Mouse (Mus musculus): ENCODE data around the gene Lpcat2. TPM values are rescaled to one million over a fixed set of nuclear protein-coding genes. Genes with fewer than 3 reads are reported as not detected.

Gene Lpcat2
- polyA plus RNA-seq, 1 experiment from 2014 or later: 29.4 TPM

DNA sequence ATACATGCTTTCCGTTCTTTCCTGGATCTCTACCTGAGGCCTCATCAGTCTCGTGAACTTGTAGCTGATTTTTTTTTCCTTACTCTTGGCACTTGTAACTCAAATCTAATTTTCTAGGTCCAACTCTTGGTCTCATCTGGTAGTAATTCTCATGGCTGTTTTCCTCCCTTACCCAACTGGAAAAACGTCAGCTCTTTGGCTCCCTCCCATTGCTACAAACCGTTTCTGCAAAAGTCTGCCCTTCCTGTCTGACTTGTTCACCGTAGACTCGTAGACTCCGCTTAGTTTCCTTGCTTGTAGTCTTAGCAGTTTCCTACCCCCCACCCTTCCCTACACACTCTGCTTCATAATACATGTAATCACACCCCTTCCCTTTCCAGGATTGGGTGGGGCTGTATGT lies 58.3 kb downstream of the Lpcat2 start:
- Histone ChIP-seq H3K79me2 (ENCODE audit: inconsistent target) (no peaks in the 10 kb centered on the region), H3K36me3 (ENCODE audit: inconsistent target) (peaks cover 42% of the 10 kb centered on the region), H3K27ac (no peak overlapping the region), H3K4me3 (ENCODE audit: inconsistent target) (no peak overlapping the region)
- 85% methylated on average over 7 of the region's 7 CpGs for WGBS (ENCODE audit: missing documents)

- Histone ChIP-seq H3K79me2 (ENCODE audit: inconsistent target) (no peaks in the 10 kb centered on the region), H3K27ac (no peak overlapping the region), H3K36me3 (ENCODE audit: inconsistent target) (peaks cover 50% of the 10 kb centered on the region), H3K4me3 (ENCODE audit: inconsistent target) (no peak overlapping the region)
- WGBS (ENCODE audit: missing documents): 74% methylated on average over 3 of the region's 3 CpGs
Observed at GRCm38 (mm10) chr8:92916082-92916481, 60.9 kb downstream of the Lpcat2 start.

DNA sequence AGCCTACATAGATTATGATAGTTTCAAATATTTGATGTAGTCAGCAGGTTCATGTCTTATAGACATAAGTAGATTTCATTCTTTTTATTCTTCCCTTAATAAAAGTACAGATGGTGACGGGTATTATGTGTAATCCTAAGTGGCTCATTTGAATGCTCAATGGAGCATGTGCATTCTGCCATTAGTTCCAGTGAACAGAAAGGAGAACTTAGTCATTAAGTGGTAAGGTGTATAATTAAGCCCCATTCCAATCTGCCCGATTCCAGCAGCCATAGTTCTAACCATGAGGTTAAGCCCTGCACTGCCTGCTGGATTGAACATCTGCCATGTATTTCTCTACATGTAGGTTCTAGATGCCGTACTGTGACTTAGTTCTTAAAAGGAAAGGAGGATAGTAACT lies 66.6 kb downstream of the Lpcat2 start:
- WGBS (ENCODE audit: missing documents): 96% methylated on average over 3 of the region's 3 CpGs
- Histone ChIP-seq H3K79me2 (ENCODE audit: inconsistent target) (no peaks in the 10 kb centered on the region), H3K27ac (no peak overlapping the region)

GRCm38 (mm10) chr8:92928986-92929385 lies 73.8 kb downstream of the Lpcat2 start:
- WGBS (ENCODE audit: missing documents): 89% methylated on average over 4 of the region's 4 CpGs
- H3K36me3 ChIP-seq (ENCODE audit: inconsistent target): no peaks in the 10 kb centered on the region
- no peaks in the 10 kb centered on the region for H3K79me2 ChIP-seq (ENCODE audit: inconsistent target)
- H3K27ac ChIP-seq: no peak overlapping the region
- H3K4me3 ChIP-seq (ENCODE audit: inconsistent target): no peak overlapping the region

More for the DNA sequence above, 66.6 kb downstream of the Lpcat2 start:
- Histone ChIP-seq H3K36me3 (ENCODE audit: inconsistent target) (peaks cover 15% of the 10 kb centered on the region), H3K4me3 (ENCODE audit: inconsistent target) (no peak overlapping the region)

DNA sequence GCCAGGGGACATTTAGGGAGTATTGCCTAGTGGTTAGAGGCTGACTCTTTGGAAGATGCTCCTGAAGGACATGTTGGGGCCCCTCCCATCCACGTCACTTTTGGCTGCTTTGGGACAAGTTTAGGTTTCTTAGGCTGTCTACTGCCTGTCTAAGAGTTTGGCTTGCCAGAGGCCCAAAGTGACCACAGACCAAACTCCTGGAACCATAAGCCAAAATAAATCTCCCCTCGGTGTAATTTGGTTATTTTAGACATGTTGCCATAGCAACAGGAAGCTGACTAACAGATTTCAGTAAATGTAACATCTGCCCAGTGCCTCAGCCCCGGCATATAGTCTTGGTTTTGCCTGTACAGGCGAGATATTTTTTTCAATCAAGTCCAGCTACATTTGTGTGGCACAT lies 82.9 kb downstream of the Lpcat2 start:
- Histone ChIP-seq H3K4me3 (ENCODE audit: inconsistent target) (no peak overlapping the region), H3K27ac (no peak overlapping the region), H3K36me3 (ENCODE audit: inconsistent target) (no peaks in the 10 kb centered on the region), H3K79me2 (ENCODE audit: inconsistent target) (no peaks in the 10 kb centered on the region)
- WGBS (ENCODE audit: missing documents): 64% methylated on average over 4 of the region's 4 CpGs

DNA sequence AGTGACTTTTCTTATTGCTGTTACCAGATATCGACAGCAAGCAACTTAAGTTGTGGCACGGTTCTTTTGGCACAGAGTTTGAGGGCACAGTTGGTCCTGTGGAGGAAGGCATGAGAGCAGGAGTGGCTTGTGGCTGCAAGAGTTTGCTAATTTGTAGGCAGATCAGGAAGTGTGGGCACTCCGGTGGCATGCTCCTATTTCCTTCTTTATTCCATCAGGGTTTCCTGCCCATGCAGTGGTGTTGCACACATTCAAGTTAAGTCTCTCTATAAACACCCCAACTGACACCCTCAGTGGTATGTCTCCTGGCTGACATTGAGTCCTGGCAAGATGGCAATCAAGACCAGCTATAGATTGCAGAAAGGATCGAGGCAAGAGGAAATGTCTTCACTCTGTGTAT lies 93.9 kb downstream of the Lpcat2 start:
- H3K27ac ChIP-seq: no peak overlapping the region
- H3K79me2 ChIP-seq (ENCODE audit: inconsistent target): no peaks in the 10 kb centered on the region
- 8% methylated on average over 4 of the region's 4 CpGs for WGBS (ENCODE audit: missing documents)
- no peaks in the 10 kb centered on the region for H3K36me3 ChIP-seq (ENCODE audit: inconsistent target)
- no peak overlapping the region for H3K4me3 ChIP-seq (ENCODE audit: inconsistent target)

DNA sequence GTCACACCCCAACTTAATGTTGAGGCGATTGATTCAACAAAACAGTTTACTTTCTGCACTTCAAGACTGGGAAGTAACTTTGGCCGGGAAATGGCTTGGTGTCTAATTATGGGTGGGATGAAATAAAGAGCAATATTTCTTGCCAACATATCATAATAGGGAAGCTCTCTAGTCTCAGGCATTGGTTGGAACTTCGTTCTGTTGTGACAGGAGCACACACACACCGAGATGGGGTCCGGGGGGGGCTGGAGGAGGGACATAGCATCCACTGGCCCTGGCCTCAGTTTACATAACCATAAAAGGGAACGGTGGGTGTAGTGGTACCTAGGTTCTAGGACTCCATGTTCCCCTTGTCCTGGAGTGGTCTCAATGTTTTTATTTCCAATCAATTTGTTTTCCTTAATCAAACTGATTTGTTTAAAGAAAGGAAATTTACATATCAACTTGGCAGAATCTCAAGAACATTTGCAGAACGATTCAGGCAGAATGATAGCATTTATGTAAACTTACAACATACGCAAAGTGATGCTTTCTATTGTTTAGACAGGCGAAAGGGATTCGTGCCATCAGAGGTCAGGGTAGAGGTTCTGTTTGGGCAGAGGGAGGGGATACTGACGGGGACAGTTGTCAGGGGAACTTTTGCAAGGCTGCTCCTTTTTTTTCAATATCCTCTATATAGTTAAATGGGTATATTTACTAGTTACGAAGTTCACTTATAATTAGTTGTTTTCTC lies 95.7 kb downstream of the Lpcat2 start:
- Histone ChIP-seq H3K4me3 (ENCODE audit: inconsistent target) (no peak overlapping the region), H3K79me2 (ENCODE audit: inconsistent target) (no peaks in the 10 kb centered on the region), H3K27ac (no peak overlapping the region), H3K36me3 (ENCODE audit: inconsistent target) (no peaks in the 10 kb centered on the region)
- WGBS (ENCODE audit: missing documents): 74% methylated on average over 11 of the region's 12 CpGs

DNA sequence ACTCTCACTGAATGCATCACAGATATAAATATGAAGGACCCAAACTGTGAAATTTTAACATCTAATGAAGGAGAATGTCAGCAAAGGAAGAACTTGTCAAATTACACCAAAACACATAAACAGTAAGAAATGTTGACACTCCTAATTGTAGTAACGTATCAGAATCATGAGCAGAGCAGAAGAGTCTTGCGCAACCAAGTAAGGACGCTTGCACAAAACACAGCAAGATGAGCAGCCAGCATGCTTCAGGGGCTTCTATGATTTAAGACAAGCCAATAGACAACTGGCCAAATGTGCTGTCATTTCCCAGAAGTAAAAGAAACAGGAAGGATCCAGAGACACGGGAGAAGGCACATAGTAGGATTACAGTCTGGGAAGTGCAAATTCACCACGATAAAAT lies 98.9 kb downstream of the Lpcat2 start:
- no peak overlapping the region for H3K27ac ChIP-seq
- no peak overlapping the region for H3K4me3 ChIP-seq (ENCODE audit: inconsistent target)
- 39% methylated on average over 5 of the region's 5 CpGs for WGBS (ENCODE audit: missing documents)
- no peaks in the 10 kb centered on the region for H3K79me2 ChIP-seq (ENCODE audit: inconsistent target)
- H3K36me3 ChIP-seq (ENCODE audit: inconsistent target): no peaks in the 10 kb centered on the region

DNA sequence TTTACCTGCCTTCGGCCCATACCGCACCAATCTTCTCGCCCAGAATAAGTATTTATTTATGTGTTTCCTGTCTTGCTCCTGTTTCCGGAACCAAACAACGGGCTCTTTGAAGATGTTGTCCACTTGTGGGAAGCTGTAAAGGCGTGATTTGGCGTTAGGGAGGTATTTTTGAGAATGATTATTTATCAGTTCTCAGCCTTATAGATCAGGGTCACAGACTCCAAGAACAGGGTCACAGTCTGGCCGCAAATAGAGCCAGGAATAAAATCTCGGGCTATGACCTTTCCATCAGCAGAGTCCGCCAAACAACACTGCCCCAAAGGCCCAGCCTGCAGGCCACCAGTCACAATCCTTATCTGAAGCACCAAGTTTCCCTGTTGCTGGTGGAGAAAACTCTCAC lies 104.6 kb downstream of the Lpcat2 start, which contains the start of gene Slc6a2:
TSS of gene Slc6a2 (plus strand) at position 301 of the 400 bp plus-strand sequence.
- Histone ChIP-seq H3K27ac (no peak within 1 kb of the TSS), H3K36me3 (ENCODE audit: inconsistent target) (no peaks in the 10 kb centered on the region), H3K79me2 (ENCODE audit: inconsistent target) (no peaks in the 10 kb centered on the region), H3K4me3 (ENCODE audit: inconsistent target) (no peak within 1 kb of the TSS)
- WGBS (ENCODE audit: missing documents): 75% methylated on average over 10 of the region's 10 CpGs

- WGBS (ENCODE audit: missing documents): 3% methylated on average over 41 of the region's 42 CpGs
- Histone ChIP-seq H3K4me3 (ENCODE audit: inconsistent target) (no peak overlapping the region), H3K27ac (no peak overlapping the region), H3K36me3 (ENCODE audit: inconsistent target) (no peaks in the 10 kb centered on the region), H3K79me2 (ENCODE audit: inconsistent target) (no peaks in the 10 kb centered on the region)
Observed at GRCm38 (mm10) chr8:92960451-92960911, 105.3 kb downstream of the Lpcat2 start.

- Histone ChIP-seq H3K79me2 (ENCODE audit: inconsistent target) (no peaks in the 10 kb centered on the region), H3K36me3 (ENCODE audit: inconsistent target) (no peaks in the 10 kb centered on the region), H3K4me3 (ENCODE audit: inconsistent target) (no peak overlapping the region), H3K27ac (no peak overlapping the region)
- 4% methylated on average over 21 of the region's 25 CpGs for WGBS (ENCODE audit: missing documents)
Observed at GRCm38 (mm10) chr8:92961088-92961487, 105.9 kb downstream of the Lpcat2 start.

DNA sequence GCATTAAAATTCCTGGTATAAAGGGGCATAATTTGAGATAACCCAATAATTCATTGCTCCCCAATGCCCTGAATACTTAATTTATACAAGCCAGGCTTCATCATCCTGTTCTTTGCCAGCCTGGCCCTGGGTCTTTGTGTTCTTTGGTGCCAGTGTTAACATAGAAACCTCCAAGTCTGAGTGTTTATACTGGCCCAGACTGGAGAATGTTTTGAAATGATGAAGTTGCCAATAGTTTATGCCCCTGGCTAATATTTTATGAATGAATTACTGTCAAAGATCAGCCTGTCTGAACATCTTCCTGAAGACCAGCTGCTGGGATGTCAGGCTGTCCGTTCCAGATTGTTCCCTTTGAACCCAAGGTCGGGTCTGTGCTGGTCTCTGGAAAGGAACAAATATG lies 109.4 kb downstream of the Lpcat2 start:
- Histone ChIP-seq H3K27ac (no peak overlapping the region), H3K36me3 (ENCODE audit: inconsistent target) (no peaks in the 10 kb centered on the region), H3K4me3 (ENCODE audit: inconsistent target) (no peak overlapping the region), H3K79me2 (ENCODE audit: inconsistent target) (no peaks in the 10 kb centered on the region)
- 85% methylated on average over 2 of the region's 2 CpGs for WGBS (ENCODE audit: missing documents)

Other genes starting within 250 kb of the Lpcat2 start
- gene Irx6, start 181.1 kb upstream of the Lpcat2 start, polyA plus RNA-seq (2018): not detected in 3 replicates
- 0.17 to 0.64 TPM (median 0.20 TPM) in 3 replicates for gene Mmp2, start 28.0 kb upstream of the Lpcat2 start, polyA plus RNA-seq (2018)
- 1.4 TPM in 1 of 3 replicates, not detected in the others for gene Capns2, start 46.1 kb downstream of the Lpcat2 start, polyA plus RNA-seq (2018)
- gene Slc6a2, start 104.7 kb downstream of the Lpcat2 start, polyA plus RNA-seq (2018): not detected in 3 replicates
- gene Ces1a, start 192.9 kb downstream of the Lpcat2 start, polyA plus RNA-seq (2018): not detected in 3 replicates
- not detected in 3 replicates for gene Ces1b, start 224.7 kb downstream of the Lpcat2 start, polyA plus RNA-seq (2018)

All from macrophage (primary cell).